Mouse (Mus musculus) myocyte (in vitro differentiated cells): Measurements from ENCODE around the gene Gpr4.

Source experiments
- CEBPB ChIP-seq: IDR thresholded peaks from 2 replicates; pipeline ENCODE4 v1.6.1; 2011; ENCODE audit warnings: mild to moderate bottlenecking, moderate library complexity; ENCODE audit not compliant: poor library complexity, insufficient read depth, severe bottlenecking
- E2F4 ChIP-seq: IDR thresholded peaks from one replicate; pipeline ENCODE4 v1.6.1; 2011; ENCODE audit warnings: mild to moderate bottlenecking, control low read depth, moderate library complexity; ENCODE audit not compliant: insufficient read depth
- MAX ChIP-seq: IDR thresholded peaks from one replicate; pipeline ENCODE4 v1.6.1; 2011; ENCODE audit warnings: low read depth, mild to moderate bottlenecking, control low read depth
- MYOD1 ChIP-seq, 3 experiments: IDR thresholded peaks; one replicate each; pipeline ENCODE4 v1.6.1; 2011; ENCODE audit warnings: control low read depth in 2 of 3, low read depth in 2 of 3, mild to moderate bottlenecking in 2 of 3, moderate library complexity in 1 of 3; ENCODE audit not compliant: insufficient read length in 2 of 3, control insufficient read depth in 1 of 3
- MYOG ChIP-seq, 3 experiments: IDR thresholded peaks; one replicate each; pipeline ENCODE4 v1.6.1; 2011; ENCODE audit warnings: control low read depth in 2 of 3, low read depth in 2 of 3, mild to moderate bottlenecking in 2 of 3; ENCODE audit not compliant: insufficient read length in 2 of 3, control insufficient read depth in 1 of 3, insufficient read depth in 1 of 3
- POLR2A ChIP-seq: IDR thresholded peaks from one replicate; pipeline ENCODE4 v1.6.1; 2011; ENCODE audit warnings: low read depth, mild to moderate bottlenecking, control low read depth, moderate library complexity; ENCODE audit not compliant: insufficient read length
- POLR2AphosphoS2 ChIP-seq: IDR thresholded peaks from one replicate; pipeline ENCODE4 v1.6.1; 2011; ENCODE audit warnings: low read depth, control low read depth; ENCODE audit not compliant: insufficient read length
- REST ChIP-seq: IDR thresholded peaks from one replicate; pipeline ENCODE4 v1.6.1; 2011; ENCODE audit warnings: mild to moderate bottlenecking, control low read depth, moderate library complexity; ENCODE audit not compliant: insufficient read depth, insufficient read length
- SRF ChIP-seq: IDR thresholded peaks from one replicate; pipeline ENCODE4 v1.6.1; 2011; ENCODE audit warnings: low read depth; ENCODE audit not compliant: control insufficient read depth, insufficient read length
- TCF12 ChIP-seq: IDR thresholded peaks from one replicate; pipeline ENCODE4 v1.6.1; 2011; ENCODE audit warnings: mild to moderate bottlenecking, control low read depth; ENCODE audit not compliant: poor library complexity, insufficient read depth, severe bottlenecking
- TCF3 ChIP-seq: IDR thresholded peaks from one replicate; pipeline ENCODE4 v1.6.1; 2011; ENCODE audit warnings: low read depth, control low read depth; ENCODE audit not compliant: insufficient read length
- USF1 ChIP-seq: IDR thresholded peaks from one replicate; pipeline ENCODE4 v1.6.1; 2011; ENCODE audit warnings: low read depth, mild to moderate bottlenecking, control low read depth, moderate library complexity

DNA sequence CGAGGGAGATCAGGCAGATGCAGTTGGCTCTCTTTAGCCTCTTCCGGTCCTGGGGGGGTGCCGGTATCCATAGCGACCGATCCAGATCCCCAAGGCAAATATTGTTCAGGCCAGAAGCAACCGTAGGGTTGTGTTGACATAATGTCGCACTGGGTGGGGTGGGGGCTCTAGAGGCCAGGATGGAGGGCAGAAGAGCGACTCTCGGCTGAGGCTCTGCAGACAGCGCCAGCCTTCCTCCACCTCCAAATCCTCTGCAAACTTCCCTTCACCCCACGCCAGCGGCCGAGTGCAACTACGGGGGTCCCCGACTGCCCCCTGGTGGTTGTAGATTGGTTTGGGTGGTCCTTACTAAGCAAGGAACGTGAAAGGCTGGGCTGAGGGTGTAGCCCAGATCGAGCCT lies 39.5 kb upstream of the Gpr4 start:
- no peak for TF ChIP-seq TCF12
- TF ChIP-seq USF1, result no peak
- no peak for TF ChIP-seq POLR2A
- TF ChIP-seq E2F4, result no peak
- no peak for TF ChIP-seq TCF3
- no peak for TF ChIP-seq CEBPB
- no peak for TF ChIP-seq SRF
- TF ChIP-seq REST, result no peak
- TF ChIP-seq POLR2AphosphoS2, result no peak
- no peak for TF ChIP-seq MAX
- TF ChIP-seq MYOG (IDR thresholded peaks at IDR 0.05; ENCODE audit: control insufficient read depth in 1 of 3, insufficient read depth in 1 of 3, insufficient read length in 2 of 3, low read depth in 2 of 3), result no peak
- no peak for TF ChIP-seq MYOD1 (IDR thresholded peaks at IDR 0.05; ENCODE audit: control insufficient read depth in 1 of 3, insufficient read length in 2 of 3, low read depth in 2 of 3)
